Mouse (Mus musculus) lung, adult 2 months (tissue): Measurements from ENCODE around the gene Rora.

Source experiments
- CTCF ChIP-seq: fragments of 200-500 bp; IDR thresholded peaks from 2 replicates; pipeline ENCODE4 v1.5.1; 2011; ENCODE audit warnings: mild to moderate bottlenecking, low read length, control low read depth; ENCODE audit not compliant: insufficient read depth
- POLR2A ChIP-seq: fragments of 200-500 bp; IDR thresholded peaks from 2 replicates; pipeline ENCODE4 v1.6.1; 2011; ENCODE audit warnings: low read depth, mild to moderate bottlenecking, control low read depth, low read length, borderline replicate concordance; ENCODE audit errors: extremely low read depth

- no peak for TF ChIP-seq CTCF
- TF ChIP-seq POLR2A: no peak
Measured at GRCm38 (mm10) chr9:69321956-69322355, 668.4 kb downstream of the Rora start.
